Mouse (Mus musculus) cerebellum, adult 11-12 months (tissue): ENCODE measurements around the gene Nfe2l1.
A peak's percentile ranks its signal among the peaks of the same experiment; 100 is the strongest.
"Not testable (repeated sequence)": the region's sequence is repeated elsewhere in the genome, so short reads cannot be mapped to it uniquely, and the experiment has no call there.

Source experiments
- DNase-seq: peaks from one replicate; pipeline ENCODE4 v3.0.0; 2022

Gene Nfe2l1

GRCm38 (mm10) chr11:96829813-96830538, at the start of gene Nfe2l1:
TSS of gene Nfe2l1 (minus strand) at chr11:96829968.
- peak; percentile 99 for DNase-seq

DNA sequence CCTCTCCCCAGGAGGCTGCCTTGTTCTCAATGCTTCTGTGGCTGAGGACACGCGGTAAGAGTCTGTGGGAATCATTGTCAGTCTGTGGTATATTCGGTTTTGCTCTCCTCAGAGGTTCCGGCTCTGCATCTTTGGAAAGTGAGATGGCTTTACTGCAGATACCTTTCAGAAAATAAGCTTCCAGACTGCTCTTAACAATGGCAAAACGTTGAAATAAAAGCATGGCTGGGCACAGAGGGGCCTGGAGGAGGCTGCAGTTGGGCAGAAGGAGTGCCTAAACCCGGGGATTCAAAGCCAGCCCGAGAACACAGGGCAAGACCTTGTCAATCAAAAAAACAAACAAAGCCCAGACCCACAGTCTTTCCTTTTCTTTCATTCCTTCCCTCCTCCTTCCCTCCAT, 49.6 kb upstream of the Nfe2l1 start:
- DNase-seq, result no peak

DNA sequence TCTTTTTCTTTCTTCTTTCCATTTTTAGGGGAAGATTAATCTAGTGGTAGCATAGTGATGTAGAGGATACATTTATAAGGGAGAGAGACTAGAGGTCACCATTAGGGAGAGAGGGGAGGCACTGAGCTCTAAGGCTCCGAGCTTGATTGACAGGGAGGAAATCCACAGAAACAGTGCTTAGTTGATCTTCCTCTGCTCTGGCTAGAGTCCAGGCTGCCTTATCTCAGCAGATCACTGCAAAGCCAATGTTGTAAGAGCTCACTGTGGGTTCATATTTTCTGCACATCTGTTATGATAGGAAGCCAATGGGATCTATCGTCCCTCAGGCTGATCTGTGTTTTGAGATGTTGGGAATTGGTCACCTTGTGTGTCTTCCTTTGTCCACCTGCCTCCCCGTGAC, 48.9 kb upstream of the Nfe2l1 start:
- no peak for DNase-seq

DNA sequence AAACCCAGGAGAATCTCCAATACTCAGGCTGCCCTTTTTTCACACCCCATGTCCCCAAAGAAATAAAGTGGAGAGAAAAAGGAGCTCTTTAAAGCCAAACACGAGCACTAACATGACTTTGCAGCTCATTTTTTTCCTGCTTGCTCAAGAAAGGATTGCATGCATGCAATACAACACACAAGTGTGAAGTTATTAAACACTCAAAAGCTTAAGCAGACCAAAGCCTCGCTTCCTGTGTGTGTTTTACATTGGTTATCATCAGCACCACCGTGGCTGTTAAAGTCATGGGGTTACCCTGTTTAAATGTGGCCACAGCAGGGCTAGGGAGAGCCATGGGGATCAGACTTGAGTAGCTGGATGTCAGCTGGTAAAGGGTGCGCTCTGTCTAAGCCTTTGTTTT, 47.3 kb upstream of the Nfe2l1 start:
- DNase-seq, result no peak

- DNase-seq, result no peak
Measured at GRCm38 (mm10) chr11:96876300-96877040, 46.7 kb upstream of the Nfe2l1 start.

GRCm38 (mm10) chr11:96875745-96876144, 46.0 kb upstream of the Nfe2l1 start:
- DNase-seq, result peak; percentile 60

DNA sequence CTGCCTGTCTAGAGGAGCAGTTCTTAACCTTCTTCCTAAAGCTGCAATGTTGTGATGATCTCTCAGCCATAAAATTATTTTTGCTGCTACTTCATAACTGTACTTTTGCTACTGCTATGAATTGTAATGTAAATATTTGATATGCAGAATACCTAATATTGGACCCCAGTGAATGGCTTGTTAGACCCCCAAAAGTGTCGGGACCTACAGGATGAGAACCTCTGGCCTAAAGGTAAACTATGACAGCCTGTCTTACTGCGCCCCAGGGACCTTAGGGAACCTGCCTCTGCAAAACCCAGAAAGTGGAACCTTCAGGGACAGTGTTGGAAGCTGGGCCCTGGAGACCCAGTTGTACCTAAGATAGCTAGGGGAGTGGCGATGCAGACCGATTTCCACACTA, 45.5 kb upstream of the Nfe2l1 start:
- no peak for DNase-seq

- DNase-seq, result no peak
Measured at GRCm38 (mm10) chr11:96873601-96874140, 43.9 kb upstream of the Nfe2l1 start.

GRCm38 (mm10) chr11:96872441-96873379, 42.9 kb upstream of the Nfe2l1 start:
- no peak for DNase-seq

GRCm38 (mm10) chr11:96867149-96867548, 37.4 kb upstream of the Nfe2l1 start:
- DNase-seq, result peak; percentile 60

- DNase-seq, result peak; percentile 61
Measured at GRCm38 (mm10) chr11:96863206-96863995, 33.6 kb upstream of the Nfe2l1 start.

DNA sequence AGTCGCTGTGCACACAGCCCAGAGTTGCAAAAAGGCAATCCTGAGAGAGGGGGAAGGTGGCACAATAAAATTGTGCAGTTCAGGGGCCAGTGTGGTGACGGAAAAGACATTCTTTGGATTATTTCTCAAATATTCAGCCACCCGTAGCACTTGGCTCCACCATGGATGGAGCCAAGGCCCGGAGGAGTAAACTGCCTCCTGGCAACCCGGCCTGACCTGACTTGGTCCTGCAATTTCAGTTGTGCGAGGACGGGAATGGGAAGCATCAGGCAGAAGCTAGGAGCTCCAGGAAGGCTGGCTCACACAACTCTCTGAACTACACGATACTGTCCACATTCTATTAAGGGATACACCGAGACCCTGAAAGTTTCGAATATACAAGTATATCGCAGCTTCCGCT, 32.8 kb upstream of the Nfe2l1 start:
- no peak for DNase-seq

DNA sequence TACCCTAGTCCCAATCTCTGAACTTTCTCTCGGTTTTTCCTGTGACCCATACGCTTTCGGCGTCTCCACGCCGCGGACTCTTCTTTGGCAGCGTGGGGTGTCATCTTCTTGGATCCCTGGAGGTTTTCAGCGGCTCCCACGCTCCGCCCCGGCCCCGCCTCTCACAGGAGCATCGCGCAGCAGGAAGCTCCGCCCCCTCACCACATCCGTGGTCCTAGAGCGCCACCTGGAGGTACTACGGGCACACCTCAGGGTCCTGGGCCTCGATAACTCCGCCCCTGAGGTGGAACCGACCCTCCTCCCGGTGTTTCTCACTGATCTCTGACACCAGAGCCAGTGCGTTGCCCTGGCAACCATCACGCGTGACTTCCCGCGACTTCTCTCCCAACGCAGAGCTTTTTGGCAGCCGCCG, 32.1 kb upstream of the Nfe2l1 start:
- peak; percentile 93 for DNase-seq

DNA sequence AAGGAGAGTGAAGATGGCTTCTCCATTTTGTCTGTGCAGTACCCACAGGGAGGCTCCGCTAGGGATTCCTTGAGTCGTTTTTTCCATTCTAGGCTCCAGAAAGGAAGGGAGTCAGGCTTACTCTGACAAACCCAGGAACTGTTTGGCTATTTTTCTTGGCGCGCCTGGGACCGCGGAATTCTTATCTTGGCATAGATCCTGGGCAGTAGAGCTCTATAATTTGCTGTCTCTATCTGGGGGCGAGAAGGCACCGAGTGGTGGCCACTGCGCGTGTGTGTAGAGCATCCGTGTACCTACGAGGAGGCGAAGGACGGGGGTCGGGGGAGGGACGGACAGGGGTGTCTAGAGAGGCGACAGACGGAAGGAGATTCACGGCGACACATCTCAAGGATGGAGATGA, 31.7 kb upstream of the Nfe2l1 start:
- DNase-seq, result no peak

DNA sequence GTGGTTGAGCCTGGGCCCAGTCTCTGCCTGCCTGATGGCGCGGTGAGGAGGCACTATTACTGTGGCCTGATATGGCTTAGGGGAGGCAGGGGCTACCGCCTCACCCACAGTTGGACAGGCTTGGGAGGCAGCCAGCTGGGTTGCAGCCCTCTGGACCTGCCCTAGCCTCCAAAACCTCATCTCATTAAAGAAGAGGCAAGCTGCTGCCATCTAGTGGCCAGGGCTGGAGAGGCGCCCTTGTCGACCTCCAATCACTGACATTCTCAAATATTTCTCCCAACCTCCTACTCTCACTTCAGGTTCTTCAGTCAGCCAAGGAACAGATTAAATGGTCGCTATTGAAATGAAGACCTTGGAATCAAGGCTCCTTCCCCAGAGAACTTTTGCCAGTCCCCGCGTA, 30.8 kb upstream of the Nfe2l1 start:
- peak; percentile 84 for DNase-seq

GRCm38 (mm10) chr11:96859635-96860034, 29.9 kb upstream of the Nfe2l1 start:
- no peak for DNase-seq

- no peak for DNase-seq
Measured at GRCm38 (mm10) chr11:96857446-96857845, 27.7 kb upstream of the Nfe2l1 start.

DNA sequence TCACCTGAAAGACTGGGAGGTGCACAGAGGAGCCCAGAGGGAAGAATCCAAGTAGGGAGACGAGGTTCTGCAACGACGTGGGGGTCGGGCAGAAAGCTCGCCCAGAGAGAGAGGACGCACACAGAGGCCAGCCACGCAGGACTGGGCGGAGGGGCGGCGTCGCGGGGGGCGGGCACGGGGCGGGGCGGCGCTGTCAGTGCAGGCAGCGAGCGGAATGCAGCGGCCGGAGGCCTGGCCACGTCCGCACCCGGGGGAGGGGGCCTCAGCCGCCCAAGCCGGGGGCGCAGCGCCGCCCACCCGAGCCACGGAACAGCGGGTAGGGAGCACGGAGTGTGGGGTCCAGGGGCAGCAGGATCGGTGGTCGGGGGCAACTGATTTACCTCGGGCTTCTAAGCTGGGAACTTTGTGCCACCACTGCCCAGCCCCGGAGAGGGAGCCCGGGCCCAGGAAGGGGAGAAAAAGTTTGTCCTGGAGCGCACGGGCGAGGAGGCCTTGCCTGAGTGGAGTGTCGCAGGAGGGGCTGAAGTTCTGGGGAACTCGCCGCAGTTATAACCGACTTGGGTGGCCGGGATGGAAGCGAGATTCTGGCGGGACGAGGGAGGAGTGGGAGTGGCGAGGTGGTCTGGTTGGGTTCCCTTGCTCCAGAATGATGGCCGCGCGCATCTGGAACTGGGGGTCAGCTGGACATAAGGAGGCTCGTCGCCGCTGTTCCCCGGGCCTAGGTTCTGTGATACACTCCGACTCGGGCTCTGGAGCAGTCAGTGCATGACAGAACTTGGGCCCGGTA, 20.1 kb upstream of the Nfe2l1 start, which contains the start of gene Copz2:
Copz2 (plus strand) TSS at position 190 of the 787 bp plus-strand sequence.
- DNase-seq, result no peak

- DNase-seq, result not testable (repeated sequence)
Measured at GRCm38 (mm10) chr11:96849145-96849544, 19.4 kb upstream of the Nfe2l1 start.

- DNase-seq, result no peak
Measured at GRCm38 (mm10) chr11:96848694-96849093, 18.9 kb upstream of the Nfe2l1 start.

- DNase-seq, result no peak
Measured at GRCm38 (mm10) chr11:96847240-96847639, 17.5 kb upstream of the Nfe2l1 start.
